Mouse (Mus musculus) liver, adult 2 months (tissue): ENCODE data around the gene Tgfbr2.

Experiments used
- CTCF ChIP-seq: fragments of 200-500 bp; IDR thresholded peaks from 2 replicates; pipeline ENCODE4 v1.5.1; 2011; ENCODE audit warnings: low read depth, low read length, control low read depth
- POLR2A ChIP-seq: fragments of 200-500 bp; IDR thresholded peaks from 2 replicates; pipeline ENCODE4 v1.6.1; 2011; ENCODE audit warnings: low read length, control low read depth; ENCODE audit not compliant: insufficient read depth; ENCODE audit errors: extremely low read depth

DNA sequence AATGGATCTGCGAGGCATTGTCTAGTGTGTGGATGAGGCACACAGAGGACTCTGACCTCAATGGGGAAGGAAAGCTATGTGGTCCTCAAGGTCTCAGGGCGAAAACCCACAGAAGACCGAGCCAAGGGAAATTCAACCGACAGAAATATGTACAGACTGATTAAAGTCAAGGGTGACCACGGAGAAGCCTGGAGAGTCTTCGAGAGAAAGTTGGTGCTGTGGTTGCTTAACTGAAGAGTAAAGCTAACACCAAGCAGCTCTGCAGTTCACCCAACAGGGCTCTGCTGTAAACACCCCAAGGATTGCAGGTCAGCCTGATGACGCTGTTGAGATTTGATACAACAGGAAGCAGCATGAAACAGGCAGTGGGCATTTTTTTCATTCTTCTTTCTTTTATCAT lies 14.3 kb downstream of the Tgfbr2 start:
- TF ChIP-seq POLR2A (no peak), CTCF (no peak)
